Mouse (Mus musculus): ENCODE data around the gene Gm20388.

- TF ChIP-seq CTCF (IDR thresholded peaks at IDR 0.05; ENCODE audit: extremely low read depth, insufficient read depth, low read length), result no peak
- no peak for TF ChIP-seq POLR2A (IDR thresholded peaks at IDR 0.05; ENCODE audit: extremely low read depth, insufficient read depth, low read length)
Observed at GRCm38 (mm10) chr8:121013318-121013717, 1102.7 kb downstream of the Gm20388 start.

Measured in cortical plate, adult 2 months (tissue).